Mouse (Mus musculus) cerebellum, adult 2 months (tissue): Measurements from ENCODE around the gene Rtn4ip1.

Experiments used
- CTCF ChIP-seq: fragments of 200-500 bp; IDR thresholded peaks from 2 replicates; pipeline ENCODE4 v1.5.1; 2011; ENCODE audit warnings: low read depth, mild to moderate bottlenecking, control low read depth, low read length, moderate library complexity, borderline replicate concordance; ENCODE audit not compliant: insufficient read depth
- POLR2A ChIP-seq: fragments of 200-500 bp; IDR thresholded peaks from 2 replicates; pipeline ENCODE4 v1.6.1; 2011; ENCODE audit warnings: low read length, control low read depth, borderline replicate concordance; ENCODE audit not compliant: insufficient read depth

DNA sequence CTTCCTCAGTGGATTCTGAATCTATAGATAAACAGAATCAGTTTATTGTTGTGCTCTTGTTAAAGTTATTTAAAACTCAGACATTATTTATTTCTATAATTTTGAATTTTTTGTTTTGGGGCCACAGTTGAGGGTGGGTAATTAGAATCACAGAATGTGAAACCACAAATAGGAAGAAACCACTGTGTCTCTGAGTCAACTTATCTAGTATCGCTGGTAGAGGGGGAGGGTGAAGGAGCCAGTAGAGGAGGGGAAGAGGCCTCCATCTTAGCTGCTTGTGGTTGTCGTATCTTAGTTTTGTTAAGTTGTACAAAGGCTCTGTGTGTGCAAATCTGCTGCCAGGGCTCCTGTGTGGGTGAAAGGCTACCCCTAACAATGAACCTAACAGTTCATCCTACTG lies 15.1 kb downstream of the Rtn4ip1 start:
- TF ChIP-seq CTCF (no peak), POLR2A (no peak)
